Mouse (Mus musculus) liver, embryonic 14.5 days (tissue): ENCODE results near the gene Npcd. TPM values are rescaled to one million over a fixed set of nuclear protein-coding genes. Genes with fewer than 3 reads are reported as not detected.

ENCODE experiments used
- ATAC-seq: fragments of 200-750 bp; cut with Nextera tagmentation; 2 replicates; pipeline ENCODE4 v1.8.0; 2017; ENCODE audit warnings: moderate number of reproducible peaks, mild to moderate bottlenecking, moderate library complexity; ENCODE audit not compliant: insufficient read depth
- DNase-seq, 3 experiments: peaks; one replicate each; pipeline ENCODE4 v3.0.0-alpha.2; 2012 to 2013; ENCODE audit warnings: low read depth in 3 of 3, low spot score in 3 of 3
- H3K27ac ChIP-seq: fragments of 300-500 bp; sonication (generic); 2 replicates; pipeline ENCODE4 v1.5.1; 2014; ENCODE audit warnings: moderate library complexity, mild to moderate bottlenecking, control low read depth, inconsistent platforms
- H3K27me3 ChIP-seq: fragments of 300-500 bp; sonication (generic); 2 replicates; pipeline ENCODE4 v1.6.1; 2014; ENCODE audit warnings: mild to moderate bottlenecking, low read length, moderate library complexity; ENCODE audit not compliant: control insufficient read depth, insufficient read depth
- H3K36me3 ChIP-seq: fragments of 300-500 bp; sonication (generic); replicated peaks from 2 replicates; pipeline ENCODE4 v1.6.1; 2014; ENCODE audit warnings: low read depth; ENCODE audit not compliant: control insufficient read depth, insufficient read depth
- H3K4me1 ChIP-seq, 2 experiments: fragments of 200-500 bp in 1 of 2; fragments of 300-500 bp in 1 of 2; sonication (generic) in 1 of 2; replicated peaks; 2 replicates each; pipeline ENCODE4 v1.6.1; 2012 to 2014; ENCODE audit warnings: antibody characterized with exemption in 1 of 2, inconsistent platforms in 1 of 2, low read length in 1 of 2; ENCODE audit not compliant: control insufficient read depth in 2 of 2, insufficient read depth in 2 of 2
- H3K4me2 ChIP-seq: fragments of 300-500 bp; sonication (generic); 2 replicates; pipeline ENCODE4 v1.6.1; 2014; ENCODE audit warnings: low read depth, mild to moderate bottlenecking, control low read depth, moderate library complexity
- H3K4me3 ChIP-seq, 2 experiments: fragments of 200-500 bp in 1 of 2; fragments of 300-500 bp in 1 of 2; sonication (generic) in 1 of 2; 2 replicates each; pipeline ENCODE4 v1.5.1; 2012 to 2014; ENCODE audit warnings: low read depth in 2 of 2, low read length in 2 of 2, mild to moderate bottlenecking in 2 of 2, control low read depth in 1 of 2, inconsistent platforms in 1 of 2, moderate library complexity in 1 of 2; ENCODE audit not compliant: insufficient read depth in 1 of 2
- H3K9ac ChIP-seq: fragments of 300-500 bp; sonication (generic); replicated peaks from 2 replicates; pipeline ENCODE4 v1.6.1; 2014; ENCODE audit warnings: mild to moderate bottlenecking, control low read depth, moderate library complexity
- H3K9me3 ChIP-seq: fragments of 300-500 bp; sonication (generic); 2 replicates; pipeline ENCODE4 v1.6.1; 2016; ENCODE audit warnings: low read length, mixed read lengths; ENCODE audit not compliant: control insufficient read depth
- CTCF ChIP-seq: IDR thresholded peaks from 2 replicates; pipeline ENCODE4 v1.5.1; 2016; ENCODE audit warnings: antibody characterized with exemption, low read depth, control low read depth
- EP300 ChIP-seq: IDR thresholded peaks from 2 replicates; pipeline ENCODE4 v1.6.1; 2016; ENCODE audit warnings: antibody characterized with exemption, low read depth
- WGBS: fragments of 180-500 bp; shearing (Covaris S2); extraction: QIAGEN DNeasy Blood & Tissue Kit; methylation state at CpG from one replicate; pipeline ENCODE4 v1.1.7; 2014; ENCODE audit not compliant: insufficient replicate concordance; 5-methylcytosine and 5-hydroxymethylcytosine counted together
- polyA plus RNA-seq, 2 experiments: library from polyadenylated mRNA; depleted of rRNA in 1 of 2; stranded (reverse) in 1 of 2; unstranded in 1 of 2; fragments of >200 nt; fragmentation: Nextera tagmentation in 1 of 2; extraction: Ambion mirVana in 1 of 2; gene quantifications; 2 replicates each; pipeline versions ENCODE4 v1.2.1 to v1.2.3; 2012 to 2014

The Npcd gene
- polyA plus RNA-seq, 2 experiments: 0.08 TPM; not detected in 1

GRCm38 (mm10) chr15:79804352-79805071 lies 29.5 kb downstream of the Npcd start, which contains the start of gene Nptxr:
Nptxr (minus strand) TSS chr15:79804766.
- no peak within 1 kb of the TSS for H3K9ac ChIP-seq
- ATAC-seq: no peak
- TF ChIP-seq EP300 (no peak), CTCF (no peak)
- H3K36me3 ChIP-seq: no peaks in the 10 kb centered on the region
- peak within 1 kb of the TSS; percentile 62 for H3K4me2 ChIP-seq
- H3K27ac ChIP-seq: no peak within 1 kb of the TSS
- no peak for DNase-seq
- H3K4me1 ChIP-seq: no peaks in the 10 kb centered on the region
- no peaks in the 10 kb centered on the region for H3K9me3 ChIP-seq
- WGBS: under 1% methylated on average over 75 of the region's 91 CpGs
- peaks cover 53% of the 10 kb centered on the region for H3K27me3 ChIP-seq
- H3K4me3 ChIP-seq: peak within 1 kb of the TSS; percentile 2 to 41; a peak in 3 of 4 replicates

- 5% methylated on average over 81 of the region's 81 CpGs for WGBS
- peak overlapping the region in 1 of 2 experiments; percentile 41; a peak in 3 of 4 replicates for H3K4me3 ChIP-seq
- H3K36me3 ChIP-seq: no peaks in the 10 kb centered on the region
- H3K9me3 ChIP-seq: no peaks in the 10 kb centered on the region
- no peak overlapping the region for H3K27ac ChIP-seq
- TF ChIP-seq CTCF (no peak), EP300 (no peak)
- H3K9ac ChIP-seq: no peak overlapping the region
- H3K27me3 ChIP-seq: peaks cover 50% of the 10 kb centered on the region
- DNase-seq: no peak
- ATAC-seq: no peak
- H3K4me2 ChIP-seq: peak overlapping the region; percentile 62
- H3K4me1 ChIP-seq: no peaks in the 10 kb centered on the region
Observed at GRCm38 (mm10) chr15:79803533-79804351, 30.3 kb downstream of the Npcd start.

GRCm38 (mm10) chr15:79802304-79802703 lies 31.7 kb downstream of the Npcd start:
- DNase-seq (no peak), ATAC-seq (no peak)
- H3K36me3 ChIP-seq: no peaks in the 10 kb centered on the region
- H3K9ac ChIP-seq: no peak overlapping the region
- no peak overlapping the region for H3K4me3 ChIP-seq
- 46% methylated on average over 4 of the region's 4 CpGs for WGBS
- TF ChIP-seq CTCF: no peak
- TF ChIP-seq EP300: no peak
- no peak overlapping the region for H3K4me2 ChIP-seq
- peaks cover 47% of the 10 kb centered on the region for H3K27me3 ChIP-seq
- H3K9me3 ChIP-seq: no peaks in the 10 kb centered on the region
- no peaks in the 10 kb centered on the region for H3K4me1 ChIP-seq
- H3K27ac ChIP-seq: no peak overlapping the region

DNA sequence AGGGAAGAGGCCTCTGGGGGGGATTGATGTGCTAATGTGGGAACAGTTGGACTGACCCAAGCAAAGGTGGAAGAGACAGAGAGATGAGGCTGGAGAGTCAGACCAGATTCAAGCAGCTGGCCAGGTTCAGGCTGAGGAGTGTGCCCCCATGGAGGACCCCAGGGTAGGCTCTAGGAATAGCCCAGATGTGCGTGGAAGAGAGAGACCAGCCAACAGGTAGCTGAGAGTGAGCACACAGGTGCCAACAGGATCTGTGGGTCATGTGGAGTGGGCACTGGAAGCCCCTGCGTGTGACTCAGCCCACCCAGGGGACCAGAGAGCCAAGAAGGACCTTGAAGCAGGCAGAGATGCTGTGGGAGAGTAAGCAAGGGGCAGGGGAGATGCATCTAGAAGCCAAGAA lies 32.4 kb downstream of the Npcd start:
- TF ChIP-seq EP300: no peak
- no peak for TF ChIP-seq CTCF
- no peak for ATAC-seq
- no peak overlapping the region for H3K9ac ChIP-seq
- WGBS: 34% methylated on average over 2 of the region's 2 CpGs
- H3K4me1 ChIP-seq: no peaks in the 10 kb centered on the region
- H3K4me3 ChIP-seq: no peak overlapping the region
- H3K36me3 ChIP-seq: no peaks in the 10 kb centered on the region
- no peaks in the 10 kb centered on the region for H3K9me3 ChIP-seq
- no peak overlapping the region for H3K4me2 ChIP-seq
- peaks cover 42% of the 10 kb centered on the region for H3K27me3 ChIP-seq
- no peak overlapping the region for H3K27ac ChIP-seq
- DNase-seq: no peak

DNA sequence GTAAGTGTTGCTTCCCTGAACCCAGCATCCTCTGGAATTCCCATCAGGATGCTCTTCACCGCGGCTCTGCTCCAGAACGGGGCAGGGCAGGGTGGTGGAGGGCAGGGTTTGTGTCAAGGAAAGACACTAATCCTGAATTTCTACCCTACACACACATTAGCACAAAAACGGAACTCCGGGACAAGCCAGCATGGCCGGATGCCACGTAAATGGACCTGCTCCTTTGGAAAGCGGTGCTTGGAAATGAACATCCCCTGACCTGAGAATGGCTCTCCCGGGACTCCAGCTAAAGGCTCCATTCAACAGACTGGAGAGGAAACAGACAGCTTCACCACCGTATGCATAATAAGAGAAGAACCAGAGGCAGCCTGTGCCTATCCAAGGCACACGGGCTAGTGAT lies 33.3 kb downstream of the Npcd start:
- WGBS: 51% methylated on average over 11 of the region's 11 CpGs
- H3K27me3 ChIP-seq: peaks cover 36% of the 10 kb centered on the region
- no peak for ATAC-seq

More for the DNA sequence above, 33.3 kb downstream of the Npcd start:
- Histone ChIP-seq H3K27ac (no peak overlapping the region), H3K36me3 (no peaks in the 10 kb centered on the region), H3K9me3 (no peaks in the 10 kb centered on the region), H3K4me1 (no peaks in the 10 kb centered on the region), H3K9ac (no peak overlapping the region), H3K4me2 (no peak overlapping the region), H3K4me3 (no peak overlapping the region)
- TF ChIP-seq CTCF: no peak
- no peak for TF ChIP-seq EP300
- no peak for DNase-seq
